Mouse (Mus musculus) embryonic fibroblast, embryonic 13.5 days (primary cell): Measurements from ENCODE around the gene Stim1.

ENCODE experiments used
- CTCF ChIP-seq: IDR thresholded peaks from 2 replicates; pipeline ENCODE4 v1.5.1; 2011; ENCODE audit warnings: mild to moderate bottlenecking, control low read depth, low read length, moderate library complexity, borderline replicate concordance; ENCODE audit not compliant: insufficient read depth
- POLR2A ChIP-seq: IDR thresholded peaks from 2 replicates; pipeline ENCODE4 v1.6.1; 2011; ENCODE audit warnings: low read depth, mild to moderate bottlenecking, control low read depth, low read length, moderate library complexity

DNA sequence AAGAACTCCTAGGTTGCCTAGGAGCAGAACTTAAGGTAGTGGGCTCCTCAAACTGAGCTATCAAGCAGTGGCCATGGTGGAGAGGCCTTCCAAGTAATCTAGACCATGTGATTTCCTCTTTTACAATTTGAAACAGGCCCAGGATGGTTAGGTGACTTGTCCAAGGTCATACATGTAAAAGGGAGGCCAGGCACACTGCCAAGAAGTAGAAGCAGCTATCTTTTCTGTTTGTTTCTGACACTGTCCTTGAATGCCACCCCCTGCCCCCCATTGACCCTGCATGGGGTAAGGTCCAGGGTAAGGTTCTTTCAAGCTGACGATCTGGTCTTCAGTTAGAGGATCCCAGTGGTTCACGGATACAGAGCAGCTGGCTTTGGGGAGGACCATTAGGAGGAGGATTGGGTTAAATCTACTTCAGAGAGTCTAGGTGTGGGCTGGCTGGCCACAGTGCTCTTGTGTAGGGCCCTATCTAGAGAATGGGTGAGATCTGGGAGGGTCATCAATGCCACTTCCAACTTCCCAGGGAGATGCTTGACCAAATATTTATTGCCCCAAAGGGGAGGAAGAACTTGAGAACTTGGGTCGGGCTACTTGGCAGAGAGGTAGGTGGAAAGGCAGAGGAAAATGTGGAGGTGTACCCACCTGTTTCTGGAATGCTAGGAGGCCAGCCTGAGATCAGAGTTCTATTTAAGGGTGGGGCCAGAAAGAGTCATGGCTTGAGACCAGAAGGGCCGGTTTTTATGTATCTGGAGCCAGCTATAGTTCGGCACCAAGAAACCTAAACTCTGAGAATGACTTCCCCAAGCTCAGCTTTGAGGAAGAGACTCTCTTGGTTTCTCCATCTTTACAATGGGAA lies 43.5 kb upstream of the Stim1 start:
- TF ChIP-seq POLR2A (no peak), CTCF (no peak)
